Mouse (Mus musculus): ENCODE data around the gene Lmtk2. TPM values are rescaled to one million over a fixed set of nuclear protein-coding genes. Genes with fewer than 3 reads are reported as not detected.
A peak's percentile ranks its signal among the peaks of the same experiment; 100 is the strongest.

Gene Lmtk2
- polyA plus RNA-seq, 1 experiment from 2014 or later = 4.5 TPM

DNA sequence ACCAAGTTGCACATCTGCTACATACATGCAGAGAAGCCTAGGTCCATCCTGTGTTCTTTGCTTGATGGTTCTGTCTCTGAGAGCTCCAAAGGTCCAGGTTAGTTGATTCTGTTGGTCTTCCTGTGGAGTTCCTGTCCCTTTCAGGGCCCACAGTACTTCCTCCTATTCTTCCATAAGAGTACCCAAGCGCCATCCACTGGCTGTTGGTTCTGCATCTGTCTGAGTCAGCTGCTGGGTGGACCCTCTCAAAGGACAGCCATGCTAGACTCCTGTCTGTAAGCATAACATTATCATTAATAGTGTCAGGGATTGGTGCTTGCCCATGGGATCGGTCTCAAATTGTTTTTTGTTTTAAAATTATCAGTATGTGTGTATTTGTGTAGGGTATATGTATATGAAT is 13.8 kb downstream of the Lmtk2 start:
- no peak for DNase-seq (ENCODE audit: low spot score)
- Histone ChIP-seq H3K27ac (replicated peaks) (no peak overlapping the region), H3K4me1 (peaks cover 16% of the 10 kb centered on the region), H3K9me3 (replicated peaks) (no peaks in the 10 kb centered on the region), H3K4me3 (no peak overlapping the region), H3K27me3 (ENCODE audit: low read depth, poor library complexity, severe bottlenecking) (no peaks in the 10 kb centered on the region), H3K36me3 (peaks cover 5% of the 10 kb centered on the region; the same call in 1 of the 2 replicates)
- WGBS = 85% methylated on average over 2 of the region's 2 CpGs

DNA sequence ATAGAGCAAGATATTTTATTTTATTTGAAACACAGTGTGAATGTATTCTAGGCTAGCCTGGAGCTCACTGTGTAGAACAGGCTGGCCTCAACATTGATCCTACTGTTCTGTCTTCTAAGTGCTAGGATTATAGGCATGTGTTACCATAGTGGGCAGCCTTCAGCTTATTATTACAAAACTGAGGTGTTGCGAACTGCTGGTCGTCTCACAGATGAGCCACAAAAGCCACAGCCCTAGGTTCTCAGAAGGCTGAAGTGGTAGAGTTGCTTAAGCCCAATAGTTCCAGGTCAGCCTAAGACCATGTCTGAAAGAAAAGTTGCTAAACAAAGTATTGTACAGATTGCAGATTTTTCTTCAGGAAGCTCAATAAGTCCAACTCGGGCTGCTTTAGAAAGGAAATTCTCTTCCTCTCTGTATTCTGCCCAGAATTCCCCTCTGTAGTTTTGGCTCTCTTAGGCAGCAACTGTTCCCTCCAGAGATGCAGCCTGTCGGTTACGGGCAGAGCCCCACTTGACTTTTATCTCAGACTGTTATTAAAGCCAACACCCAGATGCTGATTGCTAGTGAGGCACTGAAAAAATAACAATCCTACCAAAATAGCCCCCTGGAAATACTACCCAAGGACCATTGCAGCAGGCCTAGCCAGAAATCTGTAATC is 14.9 kb downstream of the Lmtk2 start:
- Histone ChIP-seq H3K4me1 (peaks cover 16% of the 10 kb centered on the region), H3K4me3 (no peak overlapping the region), H3K9me3 (replicated peaks) (no peaks in the 10 kb centered on the region), H3K36me3 (peaks cover 5% of the 10 kb centered on the region; the same call in 1 of the 2 replicates), H3K27ac (replicated peaks) (no peak overlapping the region), H3K27me3 (ENCODE audit: low read depth, poor library complexity, severe bottlenecking) (no peaks in the 10 kb centered on the region)
- 82% methylated on average over 5 of the region's 5 CpGs for WGBS
- no peak for DNase-seq (ENCODE audit: low spot score)

- DNase-seq (ENCODE audit: low spot score) = no peak
- 74% methylated on average over 2 of the region's 2 CpGs for WGBS
- peaks cover 5% of the 10 kb centered on the region; the same call in 1 of the 2 replicates for H3K36me3 ChIP-seq
These were observed 15.4 kb downstream of the Lmtk2 start for GRCm38 (mm10) chr5:144115628-144115977.

GRCm38 (mm10) chr5:144118271-144118670 is 18.0 kb downstream of the Lmtk2 start:
- Histone ChIP-seq H3K9me3 (replicated peaks) (no peaks in the 10 kb centered on the region), H3K4me1 (no peaks in the 10 kb centered on the region), H3K4me3 (no peak overlapping the region), H3K36me3 (no peaks in the 10 kb centered on the region), H3K27ac (replicated peaks) (no peak overlapping the region), H3K27me3 (ENCODE audit: low read depth, poor library complexity, severe bottlenecking) (no peaks in the 10 kb centered on the region)
- no peak for DNase-seq (ENCODE audit: low spot score)
- 95% methylated on average over 4 of the region's 4 CpGs for WGBS

More at GRCm38 (mm10) chr5:144115628-144115977, 15.4 kb downstream of the Lmtk2 start:
- no peak overlapping the region for H3K4me3 ChIP-seq
- H3K27ac ChIP-seq (replicated peaks) = no peak overlapping the region
- no peaks in the 10 kb centered on the region for H3K9me3 ChIP-seq (replicated peaks)
- peaks cover 16% of the 10 kb centered on the region for H3K4me1 ChIP-seq
- no peaks in the 10 kb centered on the region for H3K27me3 ChIP-seq (ENCODE audit: low read depth, poor library complexity, severe bottlenecking)

- DNase-seq (ENCODE audit: low spot score) = no peak
- no peaks in the 10 kb centered on the region for H3K36me3 ChIP-seq
- no peaks in the 10 kb centered on the region for H3K27me3 ChIP-seq (ENCODE audit: low read depth, poor library complexity, severe bottlenecking)
- H3K9me3 ChIP-seq (replicated peaks) = no peaks in the 10 kb centered on the region
- H3K4me1 ChIP-seq = no peaks in the 10 kb centered on the region
- WGBS = 88% methylated on average over 2 of the region's 2 CpGs
- no peak overlapping the region for H3K4me3 ChIP-seq
- H3K27ac ChIP-seq (replicated peaks) = no peak overlapping the region
These were observed 19.1 kb downstream of the Lmtk2 start for GRCm38 (mm10) chr5:144119286-144119685.

- H3K4me1 ChIP-seq = no peaks in the 10 kb centered on the region; the same call in 1 of the 2 replicates
- DNase-seq (ENCODE audit: low spot score) = no peak
These were observed 21.3 kb downstream of the Lmtk2 start for GRCm38 (mm10) chr5:144121489-144121888.

DNA sequence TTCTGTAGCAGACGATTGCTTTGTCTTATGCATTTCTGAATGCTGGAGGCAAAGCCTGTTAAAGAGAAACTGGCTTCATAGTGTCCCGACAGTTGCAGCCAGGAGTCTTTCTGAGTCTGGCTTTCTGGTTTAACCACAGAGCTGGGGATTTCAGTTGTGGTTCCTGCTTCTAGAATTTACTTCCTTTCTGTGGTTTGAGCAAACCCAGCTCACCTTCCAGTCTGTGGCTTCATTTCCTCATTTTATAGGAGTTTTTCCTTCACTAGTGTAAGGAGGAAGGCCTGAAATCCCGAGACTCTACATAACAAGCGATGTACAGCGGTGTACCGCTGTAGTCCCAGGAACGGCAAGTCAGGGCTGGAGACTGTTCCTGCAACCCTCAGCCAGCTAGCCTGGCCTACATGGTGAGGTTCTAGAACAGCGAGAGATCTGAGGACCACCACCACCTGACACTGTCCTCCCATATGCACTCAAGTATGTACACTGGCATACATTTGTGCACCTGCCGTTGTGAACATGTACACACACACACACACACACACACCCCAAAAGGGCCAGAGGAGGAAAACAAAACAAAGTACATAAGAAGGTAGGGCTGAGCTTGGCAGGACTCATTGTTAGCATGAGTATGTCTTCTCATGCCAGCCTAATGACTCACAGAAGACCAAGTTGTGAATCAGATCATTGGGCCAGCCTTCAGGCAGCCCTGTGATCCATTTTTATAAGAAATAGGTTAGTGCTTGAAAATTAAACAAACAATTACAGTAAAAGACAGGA is 25.9 kb downstream of the Lmtk2 start:
- DNase-seq (ENCODE audit: low spot score) = no peak
- Histone ChIP-seq H3K36me3 (peaks cover 15% of the 10 kb centered on the region), H3K9me3 (replicated peaks) (no peaks in the 10 kb centered on the region), H3K4me1 (no peaks in the 10 kb centered on the region; the same call in 1 of the 2 replicates), H3K27me3 (ENCODE audit: low read depth, poor library complexity, severe bottlenecking) (no peaks in the 10 kb centered on the region), H3K4me3 (no peak overlapping the region), H3K27ac (replicated peaks) (no peak overlapping the region)
- WGBS = 91% methylated on average over 9 of the region's 9 CpGs

More at GRCm38 (mm10) chr5:144121489-144121888, 21.3 kb downstream of the Lmtk2 start:
- Histone ChIP-seq H3K27ac (replicated peaks) (no peak overlapping the region), H3K4me3 (no peak overlapping the region), H3K27me3 (ENCODE audit: low read depth, poor library complexity, severe bottlenecking) (no peaks in the 10 kb centered on the region), H3K9me3 (replicated peaks) (no peaks in the 10 kb centered on the region), H3K36me3 (no peaks in the 10 kb centered on the region)

- no peak for DNase-seq (ENCODE audit: low spot score)
- no peaks in the 10 kb centered on the region for H3K9me3 ChIP-seq (replicated peaks)
- no peak overlapping the region for H3K4me3 ChIP-seq
- H3K27me3 ChIP-seq (ENCODE audit: low read depth, poor library complexity, severe bottlenecking) = no peaks in the 10 kb centered on the region
- 95% methylated on average over 5 of the region's 5 CpGs for WGBS
- H3K27ac ChIP-seq (replicated peaks) = no peak overlapping the region
- no peaks in the 10 kb centered on the region for H3K4me1 ChIP-seq
- H3K36me3 ChIP-seq = peaks cover 74% of the 10 kb centered on the region
These were observed 43.3 kb downstream of the Lmtk2 start for GRCm38 (mm10) chr5:144143531-144143930.

DNA sequence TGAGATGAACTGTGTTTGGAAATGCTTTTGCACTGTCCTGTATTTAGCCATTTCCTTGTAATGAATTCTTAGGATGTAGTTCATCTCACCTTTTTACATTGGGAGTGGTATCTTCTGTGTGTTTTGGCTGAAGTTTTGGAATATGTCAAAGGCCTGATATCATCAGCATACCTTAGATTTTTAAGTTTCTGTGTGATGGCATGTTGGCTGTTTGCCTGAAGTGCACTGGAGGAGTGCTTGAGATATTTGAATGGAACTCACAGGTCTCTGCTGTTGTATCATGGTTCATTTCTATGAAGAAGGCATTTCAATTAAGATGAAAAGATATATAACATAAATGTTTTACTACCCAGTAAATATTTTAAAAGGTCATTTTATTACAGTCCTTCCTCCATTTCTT is 46.7 kb downstream of the Lmtk2 start:
- Histone ChIP-seq H3K4me1 (no peaks in the 10 kb centered on the region), H3K9me3 (replicated peaks) (no peaks in the 10 kb centered on the region), H3K4me3 (no peak overlapping the region), H3K36me3 (peaks cover 77% of the 10 kb centered on the region), H3K27ac (replicated peaks) (no peak overlapping the region), H3K27me3 (ENCODE audit: low read depth, poor library complexity, severe bottlenecking) (no peaks in the 10 kb centered on the region)
- no peak for DNase-seq (ENCODE audit: low spot score)

GRCm38 (mm10) chr5:144149530-144149929 is 49.3 kb downstream of the Lmtk2 start:
- no peak overlapping the region for H3K4me3 ChIP-seq
- H3K9me3 ChIP-seq (replicated peaks) = no peaks in the 10 kb centered on the region
- no peak for DNase-seq (ENCODE audit: low spot score)
- no peaks in the 10 kb centered on the region for H3K4me1 ChIP-seq
- peaks cover 72% of the 10 kb centered on the region for H3K36me3 ChIP-seq
- no peak overlapping the region for H3K27ac ChIP-seq (replicated peaks)
- no peaks in the 10 kb centered on the region for H3K27me3 ChIP-seq (ENCODE audit: low read depth, poor library complexity, severe bottlenecking)
- WGBS = 95% methylated on average over 4 of the region's 4 CpGs

GRCm38 (mm10) chr5:144151270-144151669 is 51.0 kb downstream of the Lmtk2 start:
- no peaks in the 10 kb centered on the region for H3K27me3 ChIP-seq (ENCODE audit: low read depth, poor library complexity, severe bottlenecking)
- H3K36me3 ChIP-seq = peaks cover 58% of the 10 kb centered on the region
- H3K9me3 ChIP-seq (replicated peaks) = no peaks in the 10 kb centered on the region
- 94% methylated on average over 4 of the region's 4 CpGs for WGBS
- no peak overlapping the region for H3K27ac ChIP-seq (replicated peaks)
- no peak overlapping the region for H3K4me3 ChIP-seq
- no peak for DNase-seq (ENCODE audit: low spot score)
- H3K4me1 ChIP-seq = no peaks in the 10 kb centered on the region

- Histone ChIP-seq H3K4me3 (no peak overlapping the region), H3K27me3 (ENCODE audit: low read depth, poor library complexity, severe bottlenecking) (no peaks in the 10 kb centered on the region), H3K36me3 (peaks cover 60% of the 10 kb centered on the region), H3K9me3 (replicated peaks) (no peaks in the 10 kb centered on the region), H3K4me1 (no peaks in the 10 kb centered on the region), H3K27ac (replicated peaks) (no peak overlapping the region)
- WGBS = 44% methylated on average over 7 of the region's 7 CpGs
- DNase-seq (ENCODE audit: low spot score) = peak; percentile 34
These were observed 54.3 kb downstream of the Lmtk2 start for GRCm38 (mm10) chr5:144154528-144154927.

GRCm38 (mm10) chr5:144158604-144159003 is 58.4 kb downstream of the Lmtk2 start:
- Histone ChIP-seq H3K4me1 (peaks cover 3% of the 10 kb centered on the region; the same call in 1 of the 2 replicates), H3K9me3 (replicated peaks) (no peaks in the 10 kb centered on the region), H3K4me3 (no peak overlapping the region), H3K27me3 (ENCODE audit: low read depth, poor library complexity, severe bottlenecking) (no peaks in the 10 kb centered on the region), H3K36me3 (peaks cover 65% of the 10 kb centered on the region), H3K27ac (replicated peaks) (no peak overlapping the region)
- DNase-seq (ENCODE audit: low spot score) = no peak
- 70% methylated on average over 4 of the region's 4 CpGs for WGBS
